Mouse (Mus musculus) CD4-positive, CD25-positive, alpha-beta regulatory T cell (primary cell): Measurements from ENCODE around the gene Ap1g1. TPM values are rescaled to one million over a fixed set of nuclear protein-coding genes. Genes with fewer than 3 reads are reported as not detected.

ENCODE experiments used
- polyA plus RNA-seq: library from polyadenylated mRNA; unstranded; fragments of 100-300 nt; shearing (Covaris generic); gene quantifications from one replicate; pipeline ENCODE4 v1.2.1, GENCODE M21; 2017

Gene Ap1g1
- polyA plus RNA-seq = 58.8 TPM

DNA sequence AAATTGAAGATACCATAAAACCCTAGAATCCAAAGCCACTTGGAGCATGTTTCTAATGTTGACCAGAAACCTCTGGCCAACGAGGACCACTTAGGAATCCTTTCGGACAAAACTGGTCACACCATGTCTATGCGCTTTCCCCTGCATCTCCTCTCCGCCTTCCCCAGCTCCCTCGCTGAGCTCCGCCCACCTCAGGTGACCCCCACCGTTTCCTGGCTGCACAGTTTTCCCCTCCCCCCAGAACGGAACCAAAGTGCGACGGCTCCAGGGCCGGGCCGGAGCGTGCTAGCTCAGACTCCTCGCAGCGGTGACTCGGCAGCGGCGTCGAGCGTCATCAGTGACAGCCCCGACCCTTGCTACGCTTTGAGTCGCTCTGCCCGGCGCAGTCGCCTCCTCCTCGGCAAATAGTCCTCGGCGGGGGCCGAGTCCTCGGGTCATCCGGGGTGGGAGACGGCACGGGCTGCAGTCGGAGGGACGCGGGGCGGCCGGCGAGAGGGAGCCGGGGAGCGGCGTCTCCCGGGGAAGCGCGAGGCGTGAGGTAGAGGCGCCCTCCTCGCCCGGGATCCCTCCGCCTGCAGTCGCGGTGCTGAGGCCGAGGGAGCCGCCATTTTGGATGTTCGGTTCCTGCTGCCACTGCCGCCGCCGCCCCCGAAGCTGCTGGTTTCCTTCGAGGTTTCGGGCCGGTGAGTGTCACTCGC is at the start of gene Ap1g1:
Gene Ap1g1 (plus strand): TSS at position 275 of the 698 bp plus-strand sequence.

DNA sequence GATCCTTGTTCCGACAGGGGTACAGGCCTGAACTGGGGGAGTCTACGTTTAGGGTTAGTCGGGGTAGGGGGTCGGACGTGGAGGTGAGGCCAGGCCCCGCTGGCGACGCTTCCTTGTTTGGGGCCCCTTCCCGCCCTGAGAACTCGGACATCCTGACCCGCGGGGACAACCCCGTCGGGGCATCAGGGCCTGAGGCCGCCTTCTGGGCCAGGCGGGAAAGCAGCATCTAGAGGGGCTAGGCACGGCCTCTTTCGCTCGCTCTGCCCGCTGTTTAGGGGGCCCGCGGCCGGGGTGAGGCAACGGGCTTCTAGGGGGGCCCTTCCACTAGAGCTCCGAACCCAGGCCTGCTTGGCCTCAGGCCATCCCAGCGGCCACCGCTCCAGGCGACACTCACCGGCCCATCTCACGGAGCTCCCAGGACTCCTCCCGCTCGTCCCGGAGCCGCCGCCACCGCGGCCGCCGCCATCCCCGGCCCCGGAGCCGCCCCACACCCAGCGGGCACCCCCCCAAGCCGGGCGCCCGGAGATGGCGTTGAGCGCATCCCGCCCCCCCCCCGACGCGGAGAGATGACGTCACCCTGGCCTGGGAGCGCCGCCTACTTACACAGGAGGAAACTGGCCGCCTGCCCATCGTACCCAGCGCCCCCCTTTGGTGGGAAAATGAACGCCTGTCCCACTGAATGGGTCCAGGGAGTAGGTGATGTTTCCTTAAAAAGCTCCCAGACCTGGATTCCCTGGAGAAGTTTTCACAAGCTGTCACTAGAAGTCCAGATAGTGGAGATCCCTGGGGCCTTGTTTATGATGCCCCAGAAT is 40.9 kb upstream of the Ap1g1 start, which contains the start of gene Atxn1l:
Gene Atxn1l (minus strand): TSS at position 503 of the 812 bp plus-strand sequence.

DNA sequence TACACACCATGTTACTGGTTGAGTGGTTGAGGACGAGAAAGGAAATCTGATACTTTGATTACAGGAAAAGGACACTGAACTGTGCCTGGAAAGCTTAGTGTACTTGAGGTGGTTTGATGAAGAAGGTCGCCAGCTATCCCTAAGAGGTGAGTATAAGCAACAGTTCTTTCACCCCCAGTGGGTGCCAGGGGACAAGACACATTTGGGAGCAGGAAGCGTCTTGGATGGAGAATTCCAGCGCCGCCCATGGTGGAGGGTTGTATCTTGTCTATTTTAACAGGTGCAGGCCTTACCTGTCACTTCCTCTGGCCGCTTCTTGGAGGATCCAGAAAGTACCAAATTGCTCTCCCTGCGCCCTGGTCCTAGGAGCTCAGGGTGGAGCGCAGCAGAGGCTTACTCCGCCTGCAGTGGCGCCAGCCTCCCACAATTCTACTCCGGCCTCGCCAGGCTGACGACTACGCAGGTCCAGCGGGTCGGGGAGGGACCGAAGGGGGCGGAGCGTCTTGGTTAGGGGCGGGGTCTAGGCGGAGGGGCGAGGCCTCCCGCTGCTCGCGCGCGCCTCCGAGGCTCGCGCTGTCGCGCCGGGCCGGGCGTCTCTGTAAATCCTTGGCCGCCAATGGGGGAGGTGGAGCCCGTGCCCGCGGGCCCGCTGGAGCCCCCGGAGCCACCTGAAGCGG is 89.8 kb downstream of the Ap1g1 start, which contains the start of gene Phlpp2:
Gene Phlpp2 (plus strand): TSS at position 540 of the 677 bp plus-strand sequence.

Other genes with a start within 250 kb of the Ap1g1 start
- gene Dhx38, start 212.7 kb upstream of the Ap1g1 start, polyA plus RNA-seq = 33.3 TPM
- gene Txnl4b, start 212.7 kb upstream of the Ap1g1 start, polyA plus RNA-seq = 6.0 TPM
- gene Hp, start 199.4 kb upstream of the Ap1g1 start, polyA plus RNA-seq = not detected
- 39.2 TPM for gene Dhodh, start 169.9 kb upstream of the Ap1g1 start, polyA plus RNA-seq
- 1.2 TPM for gene Pkd1l3, start 164.0 kb upstream of the Ap1g1 start, polyA plus RNA-seq
- gene Ist1, start 85.3 kb upstream of the Ap1g1 start, polyA plus RNA-seq = 140 TPM
- gene Zfp821, start 73.0 kb upstream of the Ap1g1 start, polyA plus RNA-seq = 12.9 TPM
- gene Atxn1l, start 40.8 kb upstream of the Ap1g1 start, polyA plus RNA-seq = 2.5 TPM
- gene Phlpp2, start 90.0 kb downstream of the Ap1g1 start, polyA plus RNA-seq = 0.51 TPM
- 0.07 TPM for gene Marveld3, start 183.6 kb downstream of the Ap1g1 start, polyA plus RNA-seq
- not detected for gene Tat, start 211.9 kb downstream of the Ap1g1 start, polyA plus RNA-seq